Mouse (Mus musculus) embryonic fibroblast, embryonic 13.5 days (primary cell): Measurements from ENCODE around the gene Ube2q1. TPM values are rescaled to one million over a fixed set of nuclear protein-coding genes. Genes with fewer than 3 reads are reported as not detected.

Experiments
- H3K27ac ChIP-seq: 2 replicates; pipeline ENCODE4 v1.5.1; 2012; ENCODE audit warnings: low read length, control low read depth, inconsistent platforms; ENCODE audit not compliant: insufficient read depth
- H3K4me1 ChIP-seq: 2 replicates; pipeline ENCODE4 v1.6.1; 2011; ENCODE audit warnings: low read length; ENCODE audit not compliant: control insufficient read depth, insufficient read depth
- H3K4me3 ChIP-seq: 2 replicates; pipeline ENCODE4 v1.5.1; 2011; ENCODE audit warnings: mild to moderate bottlenecking, control low read depth, low read length; ENCODE audit not compliant: insufficient read depth
- CTCF ChIP-seq: IDR thresholded peaks from 2 replicates; pipeline ENCODE4 v1.5.1; 2011; ENCODE audit warnings: mild to moderate bottlenecking, control low read depth, low read length, moderate library complexity, borderline replicate concordance; ENCODE audit not compliant: insufficient read depth
- POLR2A ChIP-seq: IDR thresholded peaks from 2 replicates; pipeline ENCODE4 v1.6.1; 2011; ENCODE audit warnings: low read depth, mild to moderate bottlenecking, control low read depth, low read length, moderate library complexity
- polyA plus RNA-seq: library from polyadenylated mRNA; stranded (reverse); fragments of >200 nt; gene quantifications from 2 replicates; pipeline ENCODE4 v1.2.4, GENCODE M21; 2011; ENCODE audit warnings: low read depth; ENCODE audit not compliant: missing spikeins, insufficient read length

The Ube2q1 gene
- polyA plus RNA-seq, 1 experiment: 84.9 TPM

DNA sequence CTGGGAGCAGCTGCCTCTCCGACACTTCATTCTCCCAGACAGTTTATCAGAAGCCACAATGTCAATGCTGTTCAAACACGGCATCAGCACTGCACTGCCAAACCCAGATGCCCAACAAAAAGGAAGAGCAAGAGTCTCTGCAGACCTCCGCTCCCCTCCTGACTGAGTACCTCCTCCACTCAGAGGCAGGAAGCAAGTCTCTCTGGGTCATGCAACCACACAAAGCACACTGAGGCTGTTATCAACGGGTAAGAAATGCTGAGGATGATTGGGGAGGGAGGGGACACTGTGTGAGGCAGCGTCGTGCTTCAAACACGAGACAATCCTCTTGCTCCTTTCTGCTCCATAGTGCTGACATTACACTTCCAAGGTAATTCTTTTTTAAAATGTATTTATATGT is 46.5 kb downstream of the Ube2q1 start:
- Histone ChIP-seq H3K4me3 (no peak overlapping the region), H3K27ac (no peak overlapping the region), H3K4me1 (no peaks in the 10 kb centered on the region)
- TF ChIP-seq POLR2A: no peak
- TF ChIP-seq CTCF: no peak

DNA sequence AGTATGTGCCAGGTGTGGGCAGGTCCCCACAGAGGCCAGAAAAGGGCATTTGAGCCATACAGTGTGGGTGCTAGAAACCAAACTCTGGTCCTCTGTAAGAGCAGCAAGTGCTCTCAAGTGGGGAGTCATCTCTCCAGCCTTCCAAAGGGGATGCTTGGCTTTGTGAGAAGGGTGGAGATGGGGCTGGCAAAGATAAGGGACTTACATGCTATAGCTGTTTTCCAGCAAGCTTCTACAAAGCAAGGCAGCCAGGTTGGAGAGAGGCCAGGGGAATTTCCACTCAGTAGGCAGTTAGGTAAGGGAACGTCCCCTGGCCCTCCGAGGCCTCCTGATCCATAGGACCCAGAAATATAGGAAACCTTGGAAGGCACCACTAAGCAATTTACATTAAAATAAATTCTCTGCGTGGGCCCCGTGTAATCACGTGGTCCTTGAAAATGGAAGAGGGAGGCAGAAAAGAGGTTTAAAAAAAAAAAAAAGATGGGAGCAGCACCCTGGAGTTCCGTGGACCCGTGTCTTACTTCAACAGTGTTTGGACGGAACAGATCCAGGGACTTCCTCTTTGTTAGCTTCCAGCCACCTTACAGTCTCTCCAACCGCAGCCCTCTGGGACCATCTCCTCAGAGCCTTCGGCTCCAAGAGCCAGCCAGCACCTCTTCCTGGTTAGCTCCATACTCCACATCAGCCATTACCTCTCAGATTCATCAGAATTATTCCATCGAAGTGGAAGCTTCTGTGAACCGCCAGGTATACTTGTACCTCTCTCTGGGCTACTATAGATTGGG is 47.1 kb downstream of the Ube2q1 start:
- Histone ChIP-seq H3K4me1 (no peaks in the 10 kb centered on the region), H3K4me3 (no peak overlapping the region), H3K27ac (no peak overlapping the region)
- TF ChIP-seq POLR2A (no peak), CTCF (no peak)

DNA sequence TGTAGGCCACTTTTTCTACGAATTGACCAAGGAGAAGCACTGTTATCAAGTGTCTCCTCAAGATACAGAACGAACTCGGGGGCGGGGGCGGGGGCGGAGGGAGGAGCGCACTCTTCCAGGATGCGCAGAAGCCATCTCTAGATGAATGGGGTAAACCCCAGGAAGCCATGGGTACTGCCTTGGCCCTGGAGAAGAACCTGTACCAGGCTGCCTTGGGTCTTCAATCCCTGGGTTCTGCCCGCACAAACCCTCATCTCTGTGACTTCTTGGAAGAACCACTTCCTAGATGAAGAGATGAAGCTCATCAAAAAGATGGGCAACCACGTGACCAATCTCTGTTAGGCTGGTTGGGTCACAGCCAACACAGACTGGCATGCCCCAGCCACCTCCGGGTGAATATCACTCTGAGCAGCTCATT is 47.7 kb downstream of the Ube2q1 start:
- H3K27ac ChIP-seq: no peak overlapping the region
- no peaks in the 10 kb centered on the region for H3K4me1 ChIP-seq
- TF ChIP-seq CTCF: no peak
- no peak overlapping the region for H3K4me3 ChIP-seq

DNA sequence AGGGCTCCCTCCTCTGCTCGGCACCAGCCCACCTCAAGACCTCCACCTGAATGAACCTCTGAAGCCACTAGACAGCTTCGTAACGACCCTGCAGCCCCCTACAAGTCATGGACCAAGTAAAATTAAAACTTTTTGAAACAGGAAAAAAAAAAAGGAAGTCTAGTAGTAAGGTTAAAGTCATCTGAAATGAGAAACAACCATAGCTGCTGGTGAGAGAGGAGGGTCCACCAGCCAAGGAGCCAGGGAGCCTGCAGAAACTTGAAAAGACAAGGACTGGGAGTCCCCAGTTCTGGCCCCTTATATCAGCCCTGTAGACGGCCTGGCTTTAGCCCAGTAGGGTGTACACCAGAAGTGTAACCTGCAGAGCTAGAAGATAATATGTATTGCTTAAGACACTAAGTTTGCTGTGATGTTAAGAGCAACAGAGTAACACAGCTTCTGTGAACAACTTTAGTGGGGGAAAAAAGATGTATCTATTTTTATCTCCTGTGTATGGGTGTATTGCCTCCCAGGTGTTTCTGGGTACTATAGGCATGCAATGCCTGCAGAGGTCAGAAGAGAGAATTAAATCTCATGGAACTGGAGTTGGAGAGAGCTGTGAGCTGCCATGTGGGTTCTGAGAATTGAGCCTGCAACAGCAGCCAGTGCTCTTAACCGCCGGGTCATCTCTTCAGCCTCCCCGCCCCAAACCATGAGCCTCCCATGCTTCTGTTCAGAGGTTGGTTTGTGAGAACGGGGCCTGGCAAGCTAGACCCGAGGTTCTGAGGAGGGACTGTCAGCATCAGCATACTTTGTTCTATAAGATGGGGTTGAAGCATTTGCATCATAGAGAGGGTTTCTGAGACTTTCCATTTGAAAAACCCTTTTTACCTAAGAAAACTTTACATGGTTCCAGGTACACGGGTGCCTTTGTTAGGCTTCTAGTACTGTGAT is 48.4 kb downstream of the Ube2q1 start:
- TF ChIP-seq CTCF (no peak), POLR2A (no peak)
- H3K4me1 ChIP-seq: no peaks in the 10 kb centered on the region
- H3K27ac ChIP-seq: no peak overlapping the region
- no peak overlapping the region for H3K4me3 ChIP-seq

DNA sequence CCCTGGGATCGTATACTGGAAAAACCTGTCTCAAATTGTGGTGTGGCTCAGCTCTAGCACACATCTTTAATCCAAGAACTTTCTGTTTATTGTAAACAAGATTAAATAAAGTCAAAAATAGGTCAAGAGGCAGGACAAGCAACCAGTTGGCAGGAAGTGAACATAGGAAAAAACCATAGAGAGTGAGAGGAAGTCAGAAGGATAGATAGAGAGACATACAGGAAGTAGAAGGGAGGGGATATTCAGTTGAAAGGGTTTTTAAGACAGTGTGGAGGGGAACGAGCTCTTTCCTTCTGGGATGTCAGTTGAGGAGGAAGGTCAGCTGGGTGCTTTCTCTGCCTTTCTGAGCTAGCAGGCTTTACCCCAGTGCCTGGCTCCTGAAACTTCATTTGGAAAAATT is 50.2 kb downstream of the Ube2q1 start:
- Histone ChIP-seq H3K4me3 (no peak overlapping the region), H3K27ac (no peak overlapping the region), H3K4me1 (no peaks in the 10 kb centered on the region)
- TF ChIP-seq POLR2A (no peak), CTCF (no peak)

DNA sequence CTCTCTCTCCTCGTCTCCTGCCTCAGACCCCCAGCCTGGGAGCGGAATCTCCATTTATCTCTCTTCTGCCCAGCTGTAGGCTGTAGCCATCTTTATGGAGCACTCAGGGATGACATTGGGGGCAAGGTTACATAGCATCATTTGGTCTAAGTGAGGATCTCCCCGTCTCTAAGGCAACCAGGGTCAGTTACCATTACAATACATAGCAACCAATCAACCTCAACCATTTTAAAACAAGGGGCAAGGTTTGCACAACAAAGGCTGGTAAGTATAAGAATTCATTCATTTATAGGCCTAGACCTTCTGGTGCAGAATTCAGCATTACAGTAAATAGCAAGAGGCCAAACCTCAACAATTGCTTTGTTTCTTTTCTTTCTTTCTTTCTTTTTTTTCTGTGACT is 52.9 kb downstream of the Ube2q1 start:
- no peaks in the 10 kb centered on the region for H3K4me1 ChIP-seq
- TF ChIP-seq CTCF: no peak
- no peak for TF ChIP-seq POLR2A

DNA sequence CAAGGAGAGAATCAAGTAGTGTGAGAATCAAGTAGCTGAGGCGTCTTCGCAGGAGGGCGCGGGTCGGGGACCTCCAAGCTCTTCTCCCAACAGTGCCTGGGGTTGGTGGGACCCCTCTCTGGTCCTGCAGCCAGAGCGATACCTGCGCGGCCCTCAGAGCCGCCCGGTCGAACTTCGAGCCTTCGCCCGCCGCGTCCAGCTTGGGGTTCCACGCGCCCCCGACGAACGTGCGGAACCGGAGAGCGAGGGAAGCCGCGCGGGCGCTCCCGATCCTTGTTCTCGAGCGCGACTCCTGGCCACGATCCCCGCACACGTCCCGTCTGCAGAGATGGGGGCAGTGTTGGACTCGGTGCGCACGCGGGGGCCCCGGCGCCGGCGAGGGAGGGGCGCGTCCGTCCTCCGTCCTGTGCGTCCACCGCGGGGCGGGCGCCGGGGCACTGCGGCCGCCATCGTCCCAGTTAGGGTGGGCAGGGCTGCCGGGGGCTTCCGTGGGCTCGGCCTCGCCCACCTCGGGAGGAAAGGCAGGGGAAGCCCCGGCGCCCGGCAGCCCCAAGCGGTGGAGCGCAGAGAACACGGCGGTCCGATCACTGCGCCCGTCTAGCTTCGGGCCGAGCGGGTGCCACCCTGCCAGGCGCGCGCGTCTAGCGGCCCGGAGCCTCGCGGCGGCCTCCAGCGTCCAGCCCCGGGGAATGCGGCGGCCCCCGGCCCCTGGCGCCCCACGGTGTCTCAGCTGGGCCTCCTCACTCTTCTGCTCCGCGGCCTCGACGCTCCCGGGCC is 57.6 kb downstream of the Ube2q1 start, which contains the start of gene She:
She (plus strand) TSS at position 556 of the 777 bp plus-strand sequence.
- Histone ChIP-seq H3K27ac (no peak within 1 kb of the TSS), H3K4me1 (no peaks in the 10 kb centered on the region), H3K4me3 (no peak within 1 kb of the TSS)
- TF ChIP-seq POLR2A: no peak
- no peak for TF ChIP-seq CTCF

More for the DNA sequence above, 52.9 kb downstream of the Ube2q1 start:
- no peak overlapping the region for H3K27ac ChIP-seq
- no peak overlapping the region for H3K4me3 ChIP-seq

Other genes with a start within 250 kb of the Ube2q1 start
- gene Adar, start 58.6 kb upstream of the Ube2q1 start, polyA plus RNA-seq: 23.2 and 24.1 TPM in 2 replicates
- gene Chrnb2, start 9.0 kb upstream of the Ube2q1 start, polyA plus RNA-seq: 0.22 and 0.39 TPM in 2 replicates
- gene She, start 57.8 kb downstream of the Ube2q1 start, polyA plus RNA-seq: 0.17 TPM in 1 of 2 replicates, not detected in the other
- 1.9 and 2.3 TPM in 2 replicates for gene Il6ra, start 139.6 kb downstream of the Ube2q1 start, polyA plus RNA-seq
- 109 and 120 TPM in 2 replicates for gene Atp8b2, start 189.9 kb downstream of the Ube2q1 start, polyA plus RNA-seq
- 132 and 163 TPM in 2 replicates for gene Hax1, start 225.2 kb downstream of the Ube2q1 start, polyA plus RNA-seq